Comparison of ENCODE assay signal across 8 mouse cellular contexts in genomic region chr7:3703879-3704441, GRCm38 (mm10). TPM values are rescaled to one million over a fixed set of nuclear protein-coding genes. Genes with fewer than 3 reads are reported as not detected.
A peak's percentile ranks its signal among the peaks of the same experiment; 100 is the strongest.
DNase-seq lines count a peak whose midpoint lies in the region; ATAC-seq lines count a peak whose summit lies in the region.

TSS of gene Rps9 (plus strand) at chr7:3703993.

- peak within 1 kb of the TSS; percentile 66 for H3K4me3 ChIP-seq in lung, embryonic 16.5 days (ENCODE audit: low read length)

- H3K4me2 ChIP-seq in lung, embryonic 16.5 days (ENCODE audit: low read depth, low read length) = peak within 1 kb of the TSS; percentile 92

- peak; percentile 88 for ATAC-seq in hematopoietic stem cell, adult 5-6 weeks (replicated peaks in 1 of 2; ENCODE audit: insufficient read depth in 1 of 2, low FRiP score in 2 of 2, low TSS enrichment in 1 of 2, low read depth in 1 of 2, poor library complexity in 2 of 2, severe bottlenecking in 2 of 2)
- ATAC-seq in lung, embryonic 16.5 days (ENCODE audit: low read depth) = peak; percentile 96

- peak; percentile 93 for DNase-seq in MEL-GATA-1-ER (ENCODE audit: extremely low read depth, low read depth)
- DNase-seq in cerebellum, adult 8-10 months = peak; percentile 96
- DNase-seq in forelimb bud, embryonic 11.5 days (ENCODE audit: low read depth, low spot score) = peak; percentile 99
- DNase-seq in layer of hippocampus, adult 9-10 months (ENCODE audit: low spot score) = peak; percentile 98
- peak; percentile 96 for DNase-seq in ovary, postnatal 10 days (ENCODE audit: low spot score)
- peak; percentile 94 to 96 for DNase-seq in thymus, postnatal 10 days (ENCODE audit: low spot score in 2 of 2)

- peaks cover 17% of the 10 kb centered on the region for H3K4me1 ChIP-seq in lung, embryonic 16.5 days (replicated peaks; ENCODE audit: control insufficient read depth, insufficient read depth, low read length)

- H3K36me3 ChIP-seq in lung, embryonic 16.5 days (ENCODE audit: control insufficient read depth, insufficient read depth, low read length) = peaks cover 37% of the 10 kb centered on the region

- H3K9me3 ChIP-seq in lung, embryonic 16.5 days (ENCODE audit: control insufficient read depth, low read length) = no peaks in the 10 kb centered on the region

- peak within 1 kb of the TSS; percentile 94 for H3K27ac ChIP-seq in lung, embryonic 16.5 days (ENCODE audit: low read length)

- peak within 1 kb of the TSS; percentile 72 for H3K9ac ChIP-seq in lung, embryonic 16.5 days (ENCODE audit: low read length)

- no peaks in the 10 kb centered on the region for H3K27me3 ChIP-seq in lung, embryonic 16.5 days (ENCODE audit: control insufficient read depth, insufficient read depth, low read depth, low read length)

- 1% methylated on average over 42 of the region's 42 CpGs for WGBS in lung, embryonic 16.5 days

RNA-seq across cellular contexts. Expression of gene Rps9, which starts in this region (rescaled TPM):
- total RNA-seq in hematopoietic stem cell, adult 5-6 weeks (2017) = 1,808 and 2,399 TPM in 2 replicates
- polyA plus RNA-seq in lung, embryonic 16.5 days (2015; fragmentation: Nextera tagmentation; extraction: Ambion mirVana) = 1,423 and 1,469 TPM in 2 replicates

Comparison
In these comparisons a context has a peak if more than half of its experiments do, and no peak if none do; other contexts are left out.
1. Peak in every context shown above with its lines: DNase-seq, ATAC-seq, H3K4me3 ChIP-seq and H3K27ac ChIP-seq.